Mouse (Mus musculus): ENCODE data around the gene Lepr. TPM values are rescaled to one million over a fixed set of nuclear protein-coding genes. Genes with fewer than 3 reads are reported as not detected.

The Lepr gene
- 0.86 and 1.3 TPM in 2 replicates for polyA plus RNA-seq (2016; fragmentation: Nextera tagmentation; extraction: Ambion mirVana)

- H3K27ac ChIP-seq (ENCODE audit: poor library complexity, severe bottlenecking) = no peak within 1 kb of the TSS
- no peaks in the 10 kb centered on the region for H3K36me3 ChIP-seq
- peak; percentile 42; the same call in 1 of the 2 replicates for ATAC-seq (ENCODE audit: insufficient number of reproducible peaks, low FRiP score)
- WGBS = 1% methylated on average over 50 of the region's 50 CpGs
- peak within 1 kb of the TSS; percentile 53 for H3K4me3 ChIP-seq
- peak within 1 kb of the TSS; percentile 63 for H3K9ac ChIP-seq
- H3K4me2 ChIP-seq = peak within 1 kb of the TSS; percentile 83
- peaks cover 6% of the 10 kb centered on the region; the same call in 1 of the 2 replicates for H3K4me1 ChIP-seq (replicated peaks)
- H3K27me3 ChIP-seq (replicated peaks) = peaks cover 10% of the 10 kb centered on the region
- H3K9me3 ChIP-seq (replicated peaks) = no peaks in the 10 kb centered on the region
These were observed at the start of gene Lepr for GRCm38 (mm10) chr4:101717367-101718121. Gene Lepr, plus strand, starts transcription at chr4:101717404.

GRCm38 (mm10) chr4:101669161-101669560 is 48.0 kb upstream of the Lepr start:
- WGBS = 68% methylated on average over 5 of the region's 5 CpGs

GRCm38 (mm10) chr4:101669811-101670210 is 47.4 kb upstream of the Lepr start:
- Histone ChIP-seq H3K4me1 (replicated peaks) (no peaks in the 10 kb centered on the region), H3K4me3 (no peak overlapping the region), H3K36me3 (no peaks in the 10 kb centered on the region), H3K4me2 (no peak overlapping the region), H3K9me3 (replicated peaks) (peaks cover 6% of the 10 kb centered on the region), H3K27me3 (replicated peaks) (no peaks in the 10 kb centered on the region), H3K27ac (ENCODE audit: poor library complexity, severe bottlenecking) (no peak overlapping the region), H3K9ac (no peak overlapping the region)
- no peak for ATAC-seq (ENCODE audit: insufficient number of reproducible peaks, low FRiP score)
- WGBS = 73% methylated on average over 5 of the region's 5 CpGs

More at GRCm38 (mm10) chr4:101669161-101669560, 48.0 kb upstream of the Lepr start:
- H3K9me3 ChIP-seq (replicated peaks) = peaks cover 6% of the 10 kb centered on the region
- no peaks in the 10 kb centered on the region for H3K27me3 ChIP-seq (replicated peaks)
- H3K36me3 ChIP-seq = no peaks in the 10 kb centered on the region
- no peak overlapping the region for H3K27ac ChIP-seq (ENCODE audit: poor library complexity, severe bottlenecking)
- no peak overlapping the region for H3K9ac ChIP-seq
- ATAC-seq (ENCODE audit: insufficient number of reproducible peaks, low FRiP score) = no peak
- H3K4me2 ChIP-seq = no peak overlapping the region
- no peak overlapping the region for H3K4me3 ChIP-seq
- no peaks in the 10 kb centered on the region for H3K4me1 ChIP-seq (replicated peaks)

- no peak for ATAC-seq (ENCODE audit: insufficient number of reproducible peaks, low FRiP score)
- Histone ChIP-seq H3K9me3 (replicated peaks) (no peaks in the 10 kb centered on the region), H3K27ac (ENCODE audit: poor library complexity, severe bottlenecking) (no peak overlapping the region), H3K36me3 (no peaks in the 10 kb centered on the region), H3K9ac (no peak overlapping the region), H3K4me3 (no peak overlapping the region), H3K27me3 (replicated peaks) (no peaks in the 10 kb centered on the region), H3K4me2 (no peak overlapping the region), H3K4me1 (replicated peaks) (no peaks in the 10 kb centered on the region)
- WGBS = 60% methylated on average over 5 of the region's 5 CpGs
These were observed 42.4 kb upstream of the Lepr start for GRCm38 (mm10) chr4:101674790-101675189.

- Histone ChIP-seq H3K27ac (ENCODE audit: poor library complexity, severe bottlenecking) (no peak overlapping the region), H3K4me2 (no peak overlapping the region), H3K27me3 (replicated peaks) (no peaks in the 10 kb centered on the region), H3K4me1 (replicated peaks) (no peaks in the 10 kb centered on the region), H3K9ac (no peak overlapping the region), H3K4me3 (no peak overlapping the region), H3K9me3 (replicated peaks) (no peaks in the 10 kb centered on the region), H3K36me3 (no peaks in the 10 kb centered on the region)
- no peak for ATAC-seq (ENCODE audit: insufficient number of reproducible peaks, low FRiP score)
- 59% methylated on average over 4 of the region's 4 CpGs for WGBS
These were observed 41.5 kb upstream of the Lepr start for GRCm38 (mm10) chr4:101675726-101676125.

GRCm38 (mm10) chr4:101682620-101683019 is 34.6 kb upstream of the Lepr start:
- no peaks in the 10 kb centered on the region for H3K36me3 ChIP-seq
- H3K27ac ChIP-seq (ENCODE audit: poor library complexity, severe bottlenecking) = no peak overlapping the region
- ATAC-seq (ENCODE audit: insufficient number of reproducible peaks, low FRiP score) = no peak
- 82% methylated on average over 4 of the region's 4 CpGs for WGBS
- no peaks in the 10 kb centered on the region for H3K4me1 ChIP-seq (replicated peaks)
- H3K27me3 ChIP-seq (replicated peaks) = no peaks in the 10 kb centered on the region
- H3K9me3 ChIP-seq (replicated peaks) = no peaks in the 10 kb centered on the region
- no peak overlapping the region for H3K4me2 ChIP-seq
- no peak overlapping the region for H3K4me3 ChIP-seq
- H3K9ac ChIP-seq = no peak overlapping the region

- no peaks in the 10 kb centered on the region for H3K4me1 ChIP-seq (replicated peaks)
- H3K27me3 ChIP-seq (replicated peaks) = no peaks in the 10 kb centered on the region
- no peaks in the 10 kb centered on the region for H3K36me3 ChIP-seq
- no peak for ATAC-seq (ENCODE audit: insufficient number of reproducible peaks, low FRiP score)
- H3K4me2 ChIP-seq = no peak overlapping the region
- 56% methylated on average over 3 of the region's 3 CpGs for WGBS
- H3K27ac ChIP-seq (ENCODE audit: poor library complexity, severe bottlenecking) = no peak overlapping the region
- no peak overlapping the region for H3K4me3 ChIP-seq
- no peaks in the 10 kb centered on the region for H3K9me3 ChIP-seq (replicated peaks)
- no peak overlapping the region for H3K9ac ChIP-seq
These were observed 34.1 kb upstream of the Lepr start for GRCm38 (mm10) chr4:101683086-101683485.

GRCm38 (mm10) chr4:101684821-101685220 is 32.4 kb upstream of the Lepr start:
- Histone ChIP-seq H3K27me3 (replicated peaks) (no peaks in the 10 kb centered on the region), H3K4me3 (no peak overlapping the region), H3K9me3 (replicated peaks) (no peaks in the 10 kb centered on the region), H3K9ac (no peak overlapping the region), H3K4me1 (replicated peaks) (no peaks in the 10 kb centered on the region), H3K27ac (ENCODE audit: poor library complexity, severe bottlenecking) (no peak overlapping the region), H3K36me3 (no peaks in the 10 kb centered on the region), H3K4me2 (no peak overlapping the region)
- 71% methylated on average over 3 of the region's 3 CpGs for WGBS
- no peak for ATAC-seq (ENCODE audit: insufficient number of reproducible peaks, low FRiP score)

- Histone ChIP-seq H3K4me2 (no peak overlapping the region), H3K27me3 (replicated peaks) (no peaks in the 10 kb centered on the region), H3K36me3 (no peaks in the 10 kb centered on the region), H3K9me3 (replicated peaks) (0 out of 2 replicates have a peak, but pooled peaks cover 5% of the 10 kb centered on the region), H3K4me3 (no peak overlapping the region), H3K9ac (no peak overlapping the region), H3K4me1 (replicated peaks) (no peaks in the 10 kb centered on the region), H3K27ac (ENCODE audit: poor library complexity, severe bottlenecking) (no peak overlapping the region)
- ATAC-seq (ENCODE audit: insufficient number of reproducible peaks, low FRiP score) = no peak
- WGBS = 66% methylated on average over 13 of the region's 13 CpGs
These were observed 30.9 kb upstream of the Lepr start for GRCm38 (mm10) chr4:101686227-101686810.

- WGBS = 67% methylated on average over 4 of the region's 4 CpGs
- Histone ChIP-seq H3K4me2 (no peak overlapping the region), H3K9ac (no peak overlapping the region), H3K4me1 (replicated peaks) (no peaks in the 10 kb centered on the region), H3K27ac (ENCODE audit: poor library complexity, severe bottlenecking) (no peak overlapping the region), H3K9me3 (replicated peaks) (0 out of 2 replicates have a peak, but pooled peaks cover 5% of the 10 kb centered on the region), H3K27me3 (replicated peaks) (no peaks in the 10 kb centered on the region), H3K4me3 (no peak overlapping the region), H3K36me3 (no peaks in the 10 kb centered on the region)
- no peak for ATAC-seq (ENCODE audit: insufficient number of reproducible peaks, low FRiP score)
These were observed 28.0 kb upstream of the Lepr start for GRCm38 (mm10) chr4:101689241-101689640.

GRCm38 (mm10) chr4:101689645-101690044 is 27.6 kb upstream of the Lepr start:
- Histone ChIP-seq H3K4me1 (replicated peaks) (no peaks in the 10 kb centered on the region), H3K9ac (no peak overlapping the region), H3K36me3 (no peaks in the 10 kb centered on the region), H3K27me3 (replicated peaks) (no peaks in the 10 kb centered on the region), H3K27ac (ENCODE audit: poor library complexity, severe bottlenecking) (no peak overlapping the region), H3K4me2 (no peak overlapping the region), H3K9me3 (replicated peaks) (0 out of 2 replicates have a peak, but pooled peaks cover 5% of the 10 kb centered on the region), H3K4me3 (no peak overlapping the region)
- 73% methylated on average over 5 of the region's 5 CpGs for WGBS
- ATAC-seq (ENCODE audit: insufficient number of reproducible peaks, low FRiP score) = no peak
